Mouse (Mus musculus) hindbrain, embryonic 14.5 days (tissue): Measurements from ENCODE around the gene Bub1. TPM values are rescaled to one million over a fixed set of nuclear protein-coding genes. Genes with fewer than 3 reads are reported as not detected.

Experiments used
- ATAC-seq: fragments of 200-750 bp; cut with Nextera tagmentation; 2 replicates; pipeline ENCODE4 v1.8.0; 2017; ENCODE audit warnings: moderate number of reproducible peaks, mild to moderate bottlenecking, moderate TSS enrichment, moderate library complexity; ENCODE audit not compliant: low FRiP score
- DNase-seq: peaks from one replicate; pipeline ENCODE4 v3.0.0-alpha.2; 2015; ENCODE audit warnings: low spot score
- H3K27ac ChIP-seq: fragments of 300-500 bp; sonication (generic); 2 replicates; pipeline ENCODE4 v1.5.1; 2014; ENCODE audit warnings: mild to moderate bottlenecking, moderate library complexity
- H3K27me3 ChIP-seq: fragments of 300-500 bp; sonication (generic); 2 replicates; pipeline ENCODE4 v1.6.1; 2014; ENCODE audit warnings: mild to moderate bottlenecking, low read length, mixed read lengths; ENCODE audit not compliant: control insufficient read depth, insufficient read depth
- H3K36me3 ChIP-seq: fragments of 300-500 bp; sonication (generic); replicated peaks from 2 replicates; pipeline ENCODE4 v1.6.1; 2014; ENCODE audit not compliant: control insufficient read depth, insufficient read depth
- H3K4me1 ChIP-seq: fragments of 300-500 bp; sonication (generic); replicated peaks from 2 replicates; pipeline ENCODE4 v1.6.1; 2014; ENCODE audit warnings: antibody characterized with exemption, low read length, mixed read lengths; ENCODE audit not compliant: control insufficient read depth, insufficient read depth
- H3K4me2 ChIP-seq: fragments of 300-500 bp; sonication (generic); replicated peaks from 2 replicates; pipeline ENCODE4 v1.6.1; 2014; ENCODE audit warnings: mild to moderate bottlenecking, moderate library complexity
- H3K4me3 ChIP-seq: fragments of 300-500 bp; sonication (generic); replicated peaks from 2 replicates; pipeline ENCODE4 v1.5.1; 2014; ENCODE audit warnings: mild to moderate bottlenecking, low read length
- H3K9ac ChIP-seq: fragments of 300-500 bp; sonication (generic); 2 replicates; pipeline ENCODE4 v1.6.1; 2014
- H3K9me3 ChIP-seq: fragments of 300-500 bp; sonication (generic); 2 replicates; pipeline ENCODE4 v1.6.1; 2016; ENCODE audit warnings: low read length; ENCODE audit not compliant: control insufficient read depth
- WGBS: fragments of 180-500 bp; shearing (Covaris S2); extraction: QIAGEN DNeasy Blood & Tissue Kit; methylation state at CpG from one replicate; pipeline ENCODE4 v1.1.7; 2014; 5-methylcytosine and 5-hydroxymethylcytosine counted together
- polyA plus RNA-seq: library from polyadenylated mRNA; unstranded; fragments of >200 nt; fragmentation: Nextera tagmentation; extraction: Ambion mirVana; gene quantifications from 2 replicates; pipeline ENCODE4 v1.2.1, GENCODE M21; 2014

Bub1 gene
- polyA plus RNA-seq, 1 experiment from 2014 or later, result 3.7 TPM

DNA sequence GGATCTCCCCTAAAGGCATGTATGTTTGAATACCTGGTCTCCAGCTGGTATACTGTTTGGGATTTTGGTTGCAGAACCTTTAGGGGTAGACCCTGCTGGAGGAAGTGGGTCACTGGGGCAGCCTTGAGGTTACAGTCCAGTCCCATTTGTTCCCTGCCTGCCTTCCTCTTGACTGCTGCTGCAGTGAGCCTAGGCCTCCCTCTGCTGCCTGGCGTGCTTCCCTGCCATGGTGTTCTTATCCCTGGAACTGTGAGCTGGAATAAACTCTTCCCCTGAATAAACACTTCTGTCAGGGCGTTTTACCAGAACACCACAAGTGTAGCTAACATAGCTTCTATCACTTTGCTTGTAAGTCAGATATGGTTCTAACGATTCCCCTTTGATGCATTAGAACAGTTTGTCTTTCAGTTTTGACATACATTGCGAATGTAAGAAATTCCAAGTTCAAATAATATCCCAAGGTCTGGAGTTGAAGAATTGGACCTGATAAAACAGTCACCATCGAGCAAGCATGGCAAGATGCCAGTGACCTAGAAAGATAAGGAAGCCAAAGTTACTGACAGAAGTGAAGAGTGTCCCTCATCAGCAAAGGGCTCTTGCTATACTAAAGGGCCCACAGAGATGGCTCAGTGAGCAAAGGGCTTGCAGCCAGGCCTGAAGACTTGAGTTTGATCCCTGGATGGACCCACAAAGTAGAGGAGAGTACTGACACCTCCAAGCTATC, 72.3 kb downstream of the Bub1 start:
- 91% methylated on average over 5 of the region's 5 CpGs for WGBS
- no peaks in the 10 kb centered on the region for H3K9me3 ChIP-seq
- no peak overlapping the region for H3K9ac ChIP-seq
- H3K36me3 ChIP-seq, result peaks cover 14% of the 10 kb centered on the region
- ATAC-seq, result no peak
- DNase-seq, result no peak
- no peak overlapping the region for H3K4me2 ChIP-seq
- no peak overlapping the region for H3K4me3 ChIP-seq
- H3K4me1 ChIP-seq, result no peaks in the 10 kb centered on the region
- no peak overlapping the region for H3K27ac ChIP-seq
- no peaks in the 10 kb centered on the region for H3K27me3 ChIP-seq

GRCm38 (mm10) chr2:127757171-127757570, 74.5 kb downstream of the Bub1 start:
- Histone ChIP-seq H3K36me3 (peaks cover 8% of the 10 kb centered on the region), H3K27me3 (no peaks in the 10 kb centered on the region), H3K9ac (no peak overlapping the region), H3K9me3 (no peaks in the 10 kb centered on the region), H3K4me2 (no peak overlapping the region), H3K4me1 (no peaks in the 10 kb centered on the region), H3K27ac (no peak overlapping the region), H3K4me3 (no peak overlapping the region)
- peak; percentile 60; the same call in 1 of the 2 replicates for ATAC-seq
- 33% methylated on average over 8 of the region's 8 CpGs for WGBS
- DNase-seq, result peak; percentile 26

DNA sequence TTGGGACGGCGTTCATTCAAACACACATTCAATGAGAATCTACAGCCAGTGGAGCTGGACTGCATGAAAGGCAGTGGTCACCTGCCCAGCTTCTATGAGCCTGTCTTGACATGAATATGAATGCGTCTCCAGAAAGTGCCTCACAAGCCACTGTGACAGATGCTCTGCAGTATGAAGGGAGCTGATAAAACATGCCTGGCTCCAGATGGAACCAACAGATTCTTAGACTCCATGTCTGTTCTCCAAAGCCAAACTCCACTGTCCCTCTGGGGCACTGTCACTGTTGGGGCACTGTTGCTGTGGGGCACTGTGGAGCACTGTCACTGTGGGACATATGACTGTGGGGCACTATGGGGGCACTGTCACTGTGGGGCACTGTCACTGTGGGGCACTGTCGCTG, 77.6 kb downstream of the Bub1 start:
- Histone ChIP-seq H3K4me2 (no peak overlapping the region), H3K4me3 (no peak overlapping the region), H3K27ac (no peak overlapping the region), H3K9ac (no peak overlapping the region), H3K4me1 (no peaks in the 10 kb centered on the region), H3K27me3 (no peaks in the 10 kb centered on the region), H3K9me3 (no peaks in the 10 kb centered on the region), H3K36me3 (no peaks in the 10 kb centered on the region)
- ATAC-seq (no peak), DNase-seq (no peak)
- 91% methylated on average over 4 of the region's 4 CpGs for WGBS

- ATAC-seq (no peak), DNase-seq (no peak)
- Histone ChIP-seq H3K36me3 (no peaks in the 10 kb centered on the region), H3K27ac (no peak overlapping the region), H3K9ac (no peak overlapping the region), H3K4me3 (no peak overlapping the region), H3K4me2 (no peak overlapping the region), H3K27me3 (no peaks in the 10 kb centered on the region), H3K9me3 (no peaks in the 10 kb centered on the region), H3K4me1 (no peaks in the 10 kb centered on the region)
- WGBS, result 71% methylated on average over 11 of the region's 11 CpGs
Observed at GRCm38 (mm10) chr2:127751849-127752610, 79.6 kb downstream of the Bub1 start.

Other genes starting within 250 kb of the Bub1 start
- gene Zfp661, start 244.8 kb downstream of the Bub1 start, polyA plus RNA-seq, result 7.0 and 7.1 TPM in 2 replicates
- 123 and 128 TPM in 2 replicates for gene Mrps5, start 244.6 kb downstream of the Bub1 start, polyA plus RNA-seq
- gene Mal, start 175.2 kb downstream of the Bub1 start, polyA plus RNA-seq, result 3.5 and 3.7 TPM in 2 replicates
- gene Mall, start 101.9 kb downstream of the Bub1 start, polyA plus RNA-seq, result 1.3 and 1.4 TPM in 2 replicates
- 14.9 and 15.0 TPM in 2 replicates for gene Nphp1, start 43.0 kb downstream of the Bub1 start, polyA plus RNA-seq
- 46.4 and 50.9 TPM in 2 replicates for gene Mtln, start 39.4 kb downstream of the Bub1 start, polyA plus RNA-seq
- 0.16 TPM in 1 of 2 replicates, not detected in the other for gene Acoxl, start 7.0 kb upstream of the Bub1 start, polyA plus RNA-seq